Mouse (Mus musculus): Measurements from ENCODE around the gene Vash1. TPM values are rescaled to one million over a fixed set of nuclear protein-coding genes. Genes with fewer than 3 reads are reported as not detected.

Vash1 gene
- polyA plus RNA-seq (2015; fragmentation: Nextera tagmentation; extraction: Ambion mirVana): 5.5 and 6.0 TPM in 2 replicates

DNA sequence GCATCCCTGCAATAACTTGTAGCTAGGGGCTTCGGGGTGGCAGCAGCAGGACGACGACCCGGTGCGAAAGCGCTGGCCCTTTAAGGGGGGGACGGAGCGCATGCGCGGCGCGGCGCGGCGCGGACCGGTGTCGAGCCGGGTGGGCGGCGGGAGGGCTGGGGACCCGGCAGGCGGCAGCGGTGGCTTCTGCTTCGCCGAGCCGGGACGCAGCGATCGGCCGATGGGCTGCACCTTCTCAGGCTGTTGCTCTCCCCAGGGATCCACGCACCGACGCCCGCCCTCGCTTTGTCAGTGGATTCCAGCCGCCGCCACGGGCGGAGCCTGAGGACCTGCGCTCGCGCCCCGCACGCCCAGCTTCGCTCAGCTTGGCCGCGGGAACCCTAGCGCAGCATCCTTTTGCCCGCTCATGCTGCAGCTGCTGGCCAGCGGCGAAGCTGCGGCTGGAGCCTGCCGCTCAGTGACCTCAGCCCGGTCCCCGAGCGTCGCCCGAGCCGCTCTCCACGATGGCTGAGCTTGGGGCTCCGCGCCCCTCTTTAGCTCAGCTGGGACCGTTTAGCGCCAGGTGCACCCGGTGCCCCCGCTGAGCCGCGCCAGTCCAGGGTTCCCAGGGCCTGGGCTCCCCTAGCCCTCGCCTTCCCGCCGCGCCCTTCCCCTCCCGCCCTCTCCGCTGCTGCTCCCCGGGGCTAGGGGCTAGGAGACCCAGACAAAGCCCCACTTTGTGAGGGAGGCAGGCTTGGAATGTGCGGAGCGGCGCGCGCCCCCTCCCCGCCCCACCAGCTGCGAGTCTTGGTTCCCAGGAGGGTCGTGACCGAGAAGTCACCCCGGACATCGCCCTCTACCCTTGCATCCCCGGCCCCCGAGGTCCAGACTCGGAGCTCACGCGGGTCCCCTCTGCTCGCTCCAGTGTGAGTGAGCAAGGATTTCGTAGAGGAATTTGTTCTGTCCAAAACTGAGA, at the start of gene Vash1:
Gene Vash1, plus strand, starts transcription at position 110 of the 955 bp plus-strand sequence.
- under 1% methylated on average over 94 of the region's 94 CpGs for WGBS

DNA sequence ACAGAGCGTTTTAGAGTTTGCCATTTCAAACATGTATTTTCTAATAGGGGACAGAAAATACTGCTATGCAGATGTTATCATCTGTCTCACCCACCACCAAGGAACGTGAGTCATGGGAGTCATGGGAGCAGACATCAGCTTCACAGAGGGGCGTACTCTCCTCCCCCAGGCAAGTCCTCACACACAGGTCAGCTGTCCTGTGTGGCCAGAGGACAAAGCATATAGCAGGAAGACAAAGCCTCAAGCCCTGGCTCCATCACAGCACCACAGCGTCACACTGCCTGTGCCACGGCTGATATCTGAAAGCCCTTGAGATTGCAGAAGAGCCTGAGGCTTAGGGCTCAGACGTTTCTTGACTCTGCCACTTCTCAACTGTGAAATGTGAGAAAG, 49.7 kb upstream of the Vash1 start:
- ATAC-seq: no peak
- Histone ChIP-seq H3K9me3 (ENCODE audit: control insufficient read depth, low read length) (no peaks in the 10 kb centered on the region), H3K4me1 (ENCODE audit: control insufficient read depth, insufficient read depth, low read length) (no peaks in the 10 kb centered on the region), H3K4me3 (ENCODE audit: low read length) (no peak overlapping the region), H3K27me3 (replicated peaks; ENCODE audit: control insufficient read depth, insufficient read depth, low read length) (no peaks in the 10 kb centered on the region), H3K9ac (ENCODE audit: low read depth, low read length) (no peak overlapping the region), H3K27ac (ENCODE audit: low read length) (no peak overlapping the region), H3K36me3 (ENCODE audit: control insufficient read depth, insufficient read depth, low read length) (no peaks in the 10 kb centered on the region), H3K4me2 (ENCODE audit: low read depth, low read length) (no peak overlapping the region)
- WGBS: 48% methylated on average over 6 of the region's 6 CpGs

More for the DNA sequence above, at the start of gene Vash1:
- H3K9ac ChIP-seq (ENCODE audit: low read depth, low read length): peak within 1 kb of the TSS; percentile 79
- no peaks in the 10 kb centered on the region for H3K27me3 ChIP-seq (replicated peaks; ENCODE audit: control insufficient read depth, insufficient read depth, low read length)
- peak within 1 kb of the TSS; percentile 76 for H3K27ac ChIP-seq (ENCODE audit: low read length)
- H3K4me3 ChIP-seq (ENCODE audit: low read length): peak within 1 kb of the TSS; percentile 78
- peak within 1 kb of the TSS; percentile 100 for H3K4me2 ChIP-seq (ENCODE audit: low read depth, low read length)
- H3K4me1 ChIP-seq (ENCODE audit: control insufficient read depth, insufficient read depth, low read length): peaks cover 4% of the 10 kb centered on the region; the same call in 1 of the 2 replicates
- H3K36me3 ChIP-seq (ENCODE audit: control insufficient read depth, insufficient read depth, low read length): no peaks in the 10 kb centered on the region
- no peaks in the 10 kb centered on the region for H3K9me3 ChIP-seq (ENCODE audit: control insufficient read depth, low read length)
- peak; percentile 75 for ATAC-seq

DNA sequence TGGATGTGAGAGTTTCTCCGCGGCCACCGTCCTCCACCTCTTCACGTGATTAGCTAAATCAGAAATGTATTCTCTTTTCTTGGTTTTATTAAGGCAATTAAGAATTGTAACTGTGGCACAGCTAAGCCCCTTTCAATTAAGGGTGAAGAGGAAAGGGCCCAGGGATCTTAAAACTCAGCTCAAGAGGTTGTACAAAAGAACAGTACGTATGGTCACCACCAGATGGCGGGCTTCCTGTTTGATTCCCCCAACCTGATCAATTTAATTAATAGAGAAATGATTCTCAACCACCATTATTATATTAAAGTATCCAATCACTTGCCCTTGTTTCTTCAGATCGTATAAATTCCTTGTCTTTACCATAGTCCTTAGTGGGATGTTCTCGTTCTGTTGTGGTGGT, 36.7 kb upstream of the Vash1 start:
- H3K4me3 ChIP-seq (ENCODE audit: low read length): no peak overlapping the region
- H3K27me3 ChIP-seq (replicated peaks; ENCODE audit: control insufficient read depth, insufficient read depth, low read length): no peaks in the 10 kb centered on the region
- H3K4me2 ChIP-seq (ENCODE audit: low read depth, low read length): no peak overlapping the region
- H3K4me1 ChIP-seq (ENCODE audit: control insufficient read depth, insufficient read depth, low read length): no peaks in the 10 kb centered on the region
- no peak overlapping the region for H3K9ac ChIP-seq (ENCODE audit: low read depth, low read length)
- H3K36me3 ChIP-seq (ENCODE audit: control insufficient read depth, insufficient read depth, low read length): no peaks in the 10 kb centered on the region
- H3K9me3 ChIP-seq (ENCODE audit: control insufficient read depth, low read length): no peaks in the 10 kb centered on the region
- WGBS: 39% methylated on average over 8 of the region's 8 CpGs
- ATAC-seq: no peak
- no peak overlapping the region for H3K27ac ChIP-seq (ENCODE audit: low read length)

DNA sequence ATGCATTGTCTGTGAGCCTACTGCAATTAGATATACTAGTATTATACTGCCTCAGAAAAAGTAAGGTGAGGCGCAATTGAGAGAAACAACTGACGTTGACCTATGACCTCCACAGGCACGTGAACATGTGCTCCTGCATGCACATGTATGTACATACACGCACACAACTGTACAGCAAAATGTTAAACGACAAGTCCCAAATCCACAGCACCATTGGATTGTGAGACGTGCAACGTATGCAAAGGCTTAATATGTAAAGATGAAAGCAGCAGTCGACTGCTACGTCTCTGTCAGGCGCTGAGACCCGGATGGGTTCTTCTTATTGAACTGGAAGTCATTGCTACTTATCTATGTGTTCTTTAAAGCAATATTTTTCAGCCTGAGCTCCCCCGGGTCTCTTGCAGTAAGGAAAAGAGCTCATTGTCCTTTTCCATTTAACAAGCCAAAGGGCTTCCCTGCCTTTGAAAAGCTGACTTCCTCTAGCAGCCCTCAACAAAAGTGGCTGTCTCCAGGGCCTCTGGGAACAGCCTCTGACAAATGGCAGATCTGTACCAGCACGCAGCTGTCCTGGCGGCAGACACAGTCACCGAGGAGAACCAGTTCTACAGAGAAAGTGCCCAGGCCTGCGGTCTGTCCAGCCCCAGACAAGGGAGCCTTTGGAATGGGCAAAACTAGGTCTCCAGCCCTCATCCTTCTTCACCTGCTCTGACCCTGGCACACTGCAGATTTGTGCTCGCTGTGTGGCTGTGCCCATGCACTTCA, 33.8 kb upstream of the Vash1 start:
- ATAC-seq: no peak
- no peak overlapping the region for H3K27ac ChIP-seq (ENCODE audit: low read length)
- no peak overlapping the region for H3K9ac ChIP-seq (ENCODE audit: low read depth, low read length)
- WGBS: 62% methylated on average over 17 of the region's 17 CpGs
- no peaks in the 10 kb centered on the region for H3K4me1 ChIP-seq (ENCODE audit: control insufficient read depth, insufficient read depth, low read length)
- no peak overlapping the region for H3K4me2 ChIP-seq (ENCODE audit: low read depth, low read length)
- H3K36me3 ChIP-seq (ENCODE audit: control insufficient read depth, insufficient read depth, low read length): no peaks in the 10 kb centered on the region
- H3K9me3 ChIP-seq (ENCODE audit: control insufficient read depth, low read length): no peaks in the 10 kb centered on the region
- H3K27me3 ChIP-seq (replicated peaks; ENCODE audit: control insufficient read depth, insufficient read depth, low read length): no peaks in the 10 kb centered on the region
- H3K4me3 ChIP-seq (ENCODE audit: low read length): no peak overlapping the region

DNA sequence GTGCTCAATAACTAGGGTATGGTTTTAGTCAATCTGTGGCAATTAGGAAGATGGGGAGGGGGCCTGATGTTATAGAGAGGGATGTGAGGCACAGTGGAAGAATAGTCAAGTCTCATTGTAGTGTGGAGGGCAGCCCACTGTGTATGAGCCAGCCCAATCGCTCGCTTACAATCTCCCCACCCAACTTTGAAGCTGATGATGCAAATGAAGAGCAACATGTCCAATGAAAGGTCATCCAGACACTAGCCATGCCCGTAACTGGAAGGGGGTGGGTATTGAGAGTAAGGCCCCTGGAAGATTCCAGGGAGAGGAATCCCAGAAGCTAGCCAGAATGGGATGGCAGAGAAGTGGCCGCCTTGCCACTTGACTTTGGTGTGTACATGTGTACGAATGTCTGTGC, 33.0 kb upstream of the Vash1 start:
- no peak for ATAC-seq
- no peaks in the 10 kb centered on the region for H3K4me1 ChIP-seq (ENCODE audit: control insufficient read depth, insufficient read depth, low read length)
- H3K27me3 ChIP-seq (replicated peaks; ENCODE audit: control insufficient read depth, insufficient read depth, low read length): no peaks in the 10 kb centered on the region
- no peak overlapping the region for H3K27ac ChIP-seq (ENCODE audit: low read length)
- WGBS: 81% methylated on average over 5 of the region's 5 CpGs
- H3K36me3 ChIP-seq (ENCODE audit: control insufficient read depth, insufficient read depth, low read length): no peaks in the 10 kb centered on the region
- no peak overlapping the region for H3K4me3 ChIP-seq (ENCODE audit: low read length)
- no peak overlapping the region for H3K9ac ChIP-seq (ENCODE audit: low read depth, low read length)
- H3K9me3 ChIP-seq (ENCODE audit: control insufficient read depth, low read length): no peaks in the 10 kb centered on the region
- H3K4me2 ChIP-seq (ENCODE audit: low read depth, low read length): no peak overlapping the region

DNA sequence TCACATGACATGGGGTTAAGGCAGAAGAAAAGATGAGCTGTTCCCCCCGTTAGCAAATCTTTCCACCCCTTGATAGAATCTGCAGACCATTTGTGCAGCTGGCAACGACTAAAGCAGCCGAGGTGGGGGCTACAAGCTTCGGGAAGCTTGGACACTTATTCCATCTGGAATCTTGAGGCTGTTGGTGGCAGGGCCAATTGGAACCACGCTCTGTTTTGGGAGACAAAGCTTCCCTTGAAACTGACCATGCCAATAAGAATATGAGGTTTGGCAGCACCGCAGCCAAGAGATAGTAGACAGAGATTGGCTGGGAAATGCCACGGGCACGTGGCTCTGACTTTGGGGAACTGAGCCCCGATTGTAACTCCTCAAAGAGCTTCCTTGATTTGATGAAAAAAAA, 31.7 kb upstream of the Vash1 start:
- no peaks in the 10 kb centered on the region for H3K9me3 ChIP-seq (ENCODE audit: control insufficient read depth, low read length)
- no peaks in the 10 kb centered on the region for H3K27me3 ChIP-seq (replicated peaks; ENCODE audit: control insufficient read depth, insufficient read depth, low read length)
- no peaks in the 10 kb centered on the region for H3K36me3 ChIP-seq (ENCODE audit: control insufficient read depth, insufficient read depth, low read length)
- no peak overlapping the region for H3K4me2 ChIP-seq (ENCODE audit: low read depth, low read length)
- no peak overlapping the region for H3K27ac ChIP-seq (ENCODE audit: low read length)
- no peak; the same call in 1 of the 2 replicates for ATAC-seq
- no peaks in the 10 kb centered on the region for H3K4me1 ChIP-seq (ENCODE audit: control insufficient read depth, insufficient read depth, low read length)
- 53% methylated on average over 9 of the region's 9 CpGs for WGBS
- H3K4me3 ChIP-seq (ENCODE audit: low read length): no peak overlapping the region
- H3K9ac ChIP-seq (ENCODE audit: low read depth, low read length): no peak overlapping the region

DNA sequence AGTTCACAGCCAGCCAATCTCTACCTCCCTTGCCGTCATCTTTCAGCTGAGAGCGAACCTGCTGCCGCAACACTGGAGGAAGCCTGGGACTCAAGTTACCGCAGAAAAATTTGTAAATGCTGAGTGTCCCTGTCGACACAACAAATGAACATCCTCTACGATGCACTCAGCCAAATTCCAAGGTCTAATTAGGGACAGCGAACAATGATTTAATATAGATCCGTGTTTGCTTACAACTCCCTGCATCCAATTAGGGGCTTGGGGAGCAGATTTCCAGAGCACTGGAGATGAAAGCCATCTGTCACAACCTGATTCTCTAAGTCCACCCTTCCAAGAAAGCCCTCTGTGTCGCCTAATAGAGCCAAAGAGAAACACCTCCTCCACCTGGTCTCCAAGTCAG, 31.2 kb upstream of the Vash1 start:
- H3K27ac ChIP-seq (ENCODE audit: low read length): no peak overlapping the region
- WGBS: 43% methylated on average over 9 of the region's 9 CpGs
- ATAC-seq: no peak
- no peak overlapping the region for H3K9ac ChIP-seq (ENCODE audit: low read depth, low read length)
- H3K36me3 ChIP-seq (ENCODE audit: control insufficient read depth, insufficient read depth, low read length): no peaks in the 10 kb centered on the region
- no peaks in the 10 kb centered on the region for H3K4me1 ChIP-seq (ENCODE audit: control insufficient read depth, insufficient read depth, low read length)
- H3K27me3 ChIP-seq (replicated peaks; ENCODE audit: control insufficient read depth, insufficient read depth, low read length): no peaks in the 10 kb centered on the region
- no peak overlapping the region for H3K4me2 ChIP-seq (ENCODE audit: low read depth, low read length)
- H3K9me3 ChIP-seq (ENCODE audit: control insufficient read depth, low read length): no peaks in the 10 kb centered on the region
- no peak overlapping the region for H3K4me3 ChIP-seq (ENCODE audit: low read length)

DNA sequence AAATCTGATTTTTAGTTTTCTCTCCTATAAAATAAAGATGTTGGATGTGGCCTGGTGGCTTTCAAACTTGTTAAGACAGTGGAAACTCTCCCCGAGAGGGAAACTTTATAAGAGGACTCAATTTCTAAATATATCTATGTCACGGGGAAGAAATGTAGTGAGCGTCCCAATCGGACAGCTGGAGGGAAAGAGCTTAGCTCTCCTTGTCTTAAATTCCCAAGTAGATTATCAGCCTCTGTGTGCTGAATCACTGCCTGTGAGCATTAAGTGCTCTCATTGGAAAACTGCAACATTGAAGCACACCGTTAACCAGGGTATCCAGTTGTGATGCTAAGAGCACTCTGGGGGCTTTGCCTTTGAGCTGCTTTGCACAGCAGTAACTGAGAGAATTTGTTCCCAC, 30.8 kb upstream of the Vash1 start:
- Histone ChIP-seq H3K4me1 (ENCODE audit: control insufficient read depth, insufficient read depth, low read length) (no peaks in the 10 kb centered on the region), H3K4me3 (ENCODE audit: low read length) (no peak overlapping the region), H3K27ac (ENCODE audit: low read length) (no peak overlapping the region), H3K4me2 (ENCODE audit: low read depth, low read length) (no peak overlapping the region), H3K9me3 (ENCODE audit: control insufficient read depth, low read length) (no peaks in the 10 kb centered on the region), H3K27me3 (replicated peaks; ENCODE audit: control insufficient read depth, insufficient read depth, low read length) (no peaks in the 10 kb centered on the region), H3K9ac (ENCODE audit: low read depth, low read length) (no peak overlapping the region), H3K36me3 (ENCODE audit: control insufficient read depth, insufficient read depth, low read length) (no peaks in the 10 kb centered on the region)
- no peak for ATAC-seq
- 63% methylated on average over 5 of the region's 5 CpGs for WGBS

DNA sequence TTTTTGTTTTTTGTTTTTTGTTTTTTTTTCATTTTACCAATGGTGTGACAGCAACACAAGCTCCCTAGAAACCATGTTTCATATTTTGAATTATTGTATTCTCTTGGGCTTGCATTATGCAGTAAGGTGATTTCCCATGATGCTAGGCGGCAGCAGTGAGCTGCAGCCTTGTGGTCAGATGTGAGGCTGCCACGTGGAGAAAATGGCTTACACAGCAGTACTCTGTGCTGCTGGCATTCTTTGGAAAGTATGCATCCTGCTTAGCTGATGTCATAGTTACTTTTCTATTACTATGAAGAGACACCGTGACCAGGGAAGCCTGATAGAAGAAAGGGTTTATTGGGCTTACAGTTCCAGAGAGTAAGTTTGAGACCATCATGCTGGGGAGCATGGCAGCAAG, 30.0 kb upstream of the Vash1 start:
- Histone ChIP-seq H3K9ac (ENCODE audit: low read depth, low read length) (no peak overlapping the region), H3K4me3 (ENCODE audit: low read length) (no peak overlapping the region), H3K27ac (ENCODE audit: low read length) (no peak overlapping the region), H3K36me3 (ENCODE audit: control insufficient read depth, insufficient read depth, low read length) (no peaks in the 10 kb centered on the region), H3K4me1 (ENCODE audit: control insufficient read depth, insufficient read depth, low read length) (no peaks in the 10 kb centered on the region), H3K4me2 (ENCODE audit: low read depth, low read length) (no peak overlapping the region), H3K9me3 (ENCODE audit: control insufficient read depth, low read length) (no peaks in the 10 kb centered on the region), H3K27me3 (replicated peaks; ENCODE audit: control insufficient read depth, insufficient read depth, low read length) (no peaks in the 10 kb centered on the region)
- no peak for ATAC-seq
- WGBS: 69% methylated on average over 3 of the region's 3 CpGs

Data from intestine, embryonic 16.5 days (tissue).